Mouse (Mus musculus) liver, embryonic 12.5 days (tissue): ENCODE data around the gene Myo15b. TPM values are rescaled to one million over a fixed set of nuclear protein-coding genes. Genes with fewer than 3 reads are reported as not detected.
"Not testable (repeated sequence)": the region's sequence is repeated elsewhere in the genome, so short reads cannot be mapped to it uniquely, and the experiment has no call there.

Experiments used
- ATAC-seq: fragments of 200-750 bp; cut with Nextera tagmentation; 2 replicates; pipeline ENCODE4 v1.8.0; 2017; ENCODE audit warnings: moderate number of reproducible peaks, mild to moderate bottlenecking, moderate library complexity
- H3K27ac ChIP-seq: fragments of 300-500 bp; sonication (generic); 2 replicates; pipeline ENCODE4 v1.5.1; 2016; ENCODE audit warnings: mild to moderate bottlenecking
- H3K27me3 ChIP-seq: fragments of 300-500 bp; sonication (generic); replicated peaks from 2 replicates; pipeline ENCODE4 v1.6.1; 2016; ENCODE audit warnings: mild to moderate bottlenecking, moderate library complexity
- H3K36me3 ChIP-seq: fragments of 300-500 bp; sonication (generic); 2 replicates; pipeline ENCODE4 v1.6.1; 2016; ENCODE audit warnings: mild to moderate bottlenecking, moderate library complexity
- H3K4me1 ChIP-seq: fragments of 300-500 bp; sonication (generic); 2 replicates; pipeline ENCODE4 v1.6.1; 2016
- H3K4me2 ChIP-seq: fragments of 300-500 bp; sonication (generic); 2 replicates; pipeline ENCODE4 v1.6.1; 2016; ENCODE audit warnings: mild to moderate bottlenecking, moderate library complexity
- H3K4me3 ChIP-seq: fragments of 300-500 bp; sonication (generic); 2 replicates; pipeline ENCODE4 v1.5.1; 2016; ENCODE audit warnings: mild to moderate bottlenecking, moderate library complexity
- H3K9ac ChIP-seq: fragments of 300-500 bp; sonication (generic); 2 replicates; pipeline ENCODE4 v1.6.1; 2016; ENCODE audit warnings: mild to moderate bottlenecking, moderate library complexity
- H3K9me3 ChIP-seq: fragments of 300-500 bp; sonication (generic); replicated peaks from 2 replicates; pipeline ENCODE4 v1.6.1; 2016; ENCODE audit warnings: mild to moderate bottlenecking, moderate library complexity
- WGBS: fragments of 180-500 bp; shearing (Covaris S2); methylation state at CpG from one replicate; pipeline ENCODE4 v1.1.7; 2016; ENCODE audit not compliant: insufficient replicate concordance; 5-methylcytosine and 5-hydroxymethylcytosine counted together
- polyA plus RNA-seq: library from polyadenylated mRNA; unstranded; fragments of >200 nt; fragmentation: Nextera tagmentation; extraction: Ambion mirVana; gene quantifications from 2 replicates; pipeline ENCODE4 v1.2.1, GENCODE M21; 2016

The Myo15b gene
- polyA plus RNA-seq, 1 experiment from 2014 or later: 0.83 TPM

- Histone ChIP-seq H3K27me3 (no peaks in the 10 kb centered on the region), H3K4me1 (peaks cover 38% of the 10 kb centered on the region), H3K36me3 (peaks cover 71% of the 10 kb centered on the region), H3K27ac (no peak overlapping the region), H3K9ac (no peak overlapping the region), H3K4me2 (no peak overlapping the region), H3K9me3 (peaks cover 7% of the 10 kb centered on the region), H3K4me3 (no peak overlapping the region)
- 92% methylated on average over 2 of the region's 2 CpGs for WGBS
- ATAC-seq: no peak
These were observed 12.4 kb upstream of the Myo15b start for GRCm38 (mm10) chr11:115845819-115846218.

GRCm38 (mm10) chr11:115854674-115855073, 3.5 kb upstream of the Myo15b start:
- H3K9ac ChIP-seq: no peak overlapping the region
- peaks cover 46% of the 10 kb centered on the region for H3K27me3 ChIP-seq
- no peak overlapping the region for H3K4me2 ChIP-seq
- H3K27ac ChIP-seq: no peak overlapping the region
- ATAC-seq: no peak
- H3K4me3 ChIP-seq: no peak overlapping the region
- peaks cover 64% of the 10 kb centered on the region for H3K36me3 ChIP-seq
- peaks cover 14% of the 10 kb centered on the region for H3K4me1 ChIP-seq
- 80% methylated on average over 6 of the region's 6 CpGs for WGBS
- 0 out of 2 replicates have a peak, but pooled peaks cover 7% of the 10 kb centered on the region for H3K9me3 ChIP-seq

GRCm38 (mm10) chr11:115857146-115857545, 1.1 kb upstream of the Myo15b start:
- not testable (repeated sequence) for ATAC-seq, H3K9ac ChIP-seq, H3K27ac ChIP-seq, H3K9me3 ChIP-seq, H3K4me3 ChIP-seq, H3K4me2 ChIP-seq
- H3K4me1 ChIP-seq: peaks cover 14% of the 10 kb centered on the region
- 86% methylated on average over 4 of the region's 4 CpGs for WGBS
- peaks cover 71% of the 10 kb centered on the region for H3K27me3 ChIP-seq
- H3K36me3 ChIP-seq: peaks cover 39% of the 10 kb centered on the region

- H3K4me3 ChIP-seq: no peak overlapping the region
- no peak overlapping the region for H3K9ac ChIP-seq
- H3K27me3 ChIP-seq: peaks cover 79% of the 10 kb centered on the region
- WGBS: 69% methylated on average over 13 of the region's 13 CpGs
- no peak overlapping the region for H3K4me2 ChIP-seq
- peaks cover 31% of the 10 kb centered on the region for H3K36me3 ChIP-seq
- H3K4me1 ChIP-seq: peaks cover 14% of the 10 kb centered on the region
- H3K27ac ChIP-seq: no peak overlapping the region
- 0 out of 2 replicates have a peak, but pooled peaks cover 7% of the 10 kb centered on the region for H3K9me3 ChIP-seq
- no peak for ATAC-seq
These were observed 270 bp upstream of the Myo15b start for GRCm38 (mm10) chr11:115857936-115858335.

- Histone ChIP-seq H3K9me3 (0 out of 2 replicates have a peak, but pooled peaks cover 7% of the 10 kb centered on the region), H3K4me2 (peak overlapping the region; percentile 73), H3K9ac (peak overlapping the region; percentile 27; the same call in 1 of the 2 replicates), H3K4me3 (peak overlapping the region; percentile 49), H3K36me3 (peaks cover 17% of the 10 kb centered on the region), H3K4me1 (peaks cover 14% of the 10 kb centered on the region), H3K27ac (no peak overlapping the region), H3K27me3 (peaks cover 84% of the 10 kb centered on the region)
- ATAC-seq: peak; percentile 80
- 3% methylated on average over 74 of the region's 75 CpGs for WGBS
These were observed 1.1 kb downstream of the Myo15b start for GRCm38 (mm10) chr11:115859143-115859945.

GRCm38 (mm10) chr11:115863895-115864294, 5.7 kb downstream of the Myo15b start:
- Histone ChIP-seq H3K27me3 (peaks cover 72% of the 10 kb centered on the region), H3K9ac (no peak overlapping the region), H3K36me3 (no peaks in the 10 kb centered on the region), H3K4me3 (no peak overlapping the region), H3K4me2 (no peak overlapping the region), H3K9me3 (no peaks in the 10 kb centered on the region), H3K27ac (no peak overlapping the region), H3K4me1 (peaks cover 8% of the 10 kb centered on the region)
- WGBS: 65% methylated on average over 8 of the region's 8 CpGs
- no peak for ATAC-seq

GRCm38 (mm10) chr11:115869393-115869792, 11.2 kb downstream of the Myo15b start:
- peak; percentile 65; the same call in 1 of the 2 replicates for ATAC-seq
- no peak overlapping the region for H3K4me3 ChIP-seq
- H3K9ac ChIP-seq: no peak overlapping the region
- no peaks in the 10 kb centered on the region for H3K36me3 ChIP-seq
- peak overlapping the region; percentile 21; the same call in 1 of the 2 replicates for H3K4me2 ChIP-seq
- H3K27me3 ChIP-seq: peaks cover 46% of the 10 kb centered on the region
- WGBS: 43% methylated on average over 8 of the region's 8 CpGs
- H3K27ac ChIP-seq: peak overlapping the region; percentile 57
- H3K9me3 ChIP-seq: no peaks in the 10 kb centered on the region
- peaks cover 24% of the 10 kb centered on the region for H3K4me1 ChIP-seq

- Histone ChIP-seq H3K27me3 (peaks cover 32% of the 10 kb centered on the region; the same call in 1 of the 2 replicates), H3K36me3 (no peaks in the 10 kb centered on the region), H3K4me1 (peaks cover 34% of the 10 kb centered on the region), H3K4me3 (no peak overlapping the region), H3K9me3 (no peaks in the 10 kb centered on the region), H3K4me2 (no peak overlapping the region), H3K27ac (no peak overlapping the region), H3K9ac (no peak overlapping the region)
- peak; percentile 33 for ATAC-seq
- WGBS: 46% methylated on average over 4 of the region's 4 CpGs
These were observed 14.2 kb downstream of the Myo15b start for GRCm38 (mm10) chr11:115872437-115872836.

GRCm38 (mm10) chr11:115875935-115876334, 17.7 kb downstream of the Myo15b start:
- no peak for ATAC-seq
- no peak overlapping the region for H3K9ac ChIP-seq
- 78% methylated on average over 3 of the region's 3 CpGs for WGBS

GRCm38 (mm10) chr11:115876438-115876837, 18.2 kb downstream of the Myo15b start:
- no peaks in the 10 kb centered on the region for H3K9me3 ChIP-seq
- no peak overlapping the region for H3K4me3 ChIP-seq
- peaks cover 25% of the 10 kb centered on the region for H3K4me1 ChIP-seq
- H3K4me2 ChIP-seq: no peak overlapping the region
- H3K9ac ChIP-seq: no peak overlapping the region
- no peak overlapping the region for H3K27ac ChIP-seq
- WGBS: 66% methylated on average over 5 of the region's 5 CpGs
- H3K36me3 ChIP-seq: no peaks in the 10 kb centered on the region
- no peak for ATAC-seq
- peaks cover 37% of the 10 kb centered on the region for H3K27me3 ChIP-seq

More at GRCm38 (mm10) chr11:115875935-115876334, 17.7 kb downstream of the Myo15b start:
- H3K4me1 ChIP-seq: peaks cover 25% of the 10 kb centered on the region
- no peaks in the 10 kb centered on the region for H3K36me3 ChIP-seq
- H3K9me3 ChIP-seq: no peaks in the 10 kb centered on the region
- H3K4me2 ChIP-seq: no peak overlapping the region
- no peak overlapping the region for H3K27ac ChIP-seq
- peaks cover 35% of the 10 kb centered on the region; the same call in 1 of the 2 replicates for H3K27me3 ChIP-seq
- H3K4me3 ChIP-seq: no peak overlapping the region

GRCm38 (mm10) chr11:115877174-115877755, 19.1 kb downstream of the Myo15b start:
- Histone ChIP-seq H3K36me3 (no peaks in the 10 kb centered on the region), H3K4me3 (no peak overlapping the region), H3K9me3 (no peaks in the 10 kb centered on the region), H3K4me1 (peaks cover 17% of the 10 kb centered on the region), H3K27ac (no peak overlapping the region), H3K4me2 (no peak overlapping the region), H3K9ac (no peak overlapping the region), H3K27me3 (peaks cover 39% of the 10 kb centered on the region)
- ATAC-seq: no peak
- WGBS: 33% methylated on average over 6 of the region's 6 CpGs

GRCm38 (mm10) chr11:115878071-115878470, 19.9 kb downstream of the Myo15b start:
- no peak for ATAC-seq
- H3K4me3 ChIP-seq: no peak overlapping the region
- peaks cover 42% of the 10 kb centered on the region for H3K27me3 ChIP-seq

More at GRCm38 (mm10) chr11:115878071-115878470, 19.9 kb downstream of the Myo15b start:
- Histone ChIP-seq H3K4me1 (peaks cover 14% of the 10 kb centered on the region), H3K27ac (no peak overlapping the region), H3K9me3 (no peaks in the 10 kb centered on the region), H3K36me3 (no peaks in the 10 kb centered on the region), H3K9ac (no peak overlapping the region), H3K4me2 (no peak overlapping the region)
- 76% methylated on average over 8 of the region's 8 CpGs for WGBS
